Mouse (Mus musculus): ENCODE data around the gene Acad11. TPM values are rescaled to one million over a fixed set of nuclear protein-coding genes. Genes with fewer than 3 reads are reported as not detected.

The Acad11 gene
- polyA plus RNA-seq, 1 experiment from 2014 or later, result 12.9 TPM

DNA sequence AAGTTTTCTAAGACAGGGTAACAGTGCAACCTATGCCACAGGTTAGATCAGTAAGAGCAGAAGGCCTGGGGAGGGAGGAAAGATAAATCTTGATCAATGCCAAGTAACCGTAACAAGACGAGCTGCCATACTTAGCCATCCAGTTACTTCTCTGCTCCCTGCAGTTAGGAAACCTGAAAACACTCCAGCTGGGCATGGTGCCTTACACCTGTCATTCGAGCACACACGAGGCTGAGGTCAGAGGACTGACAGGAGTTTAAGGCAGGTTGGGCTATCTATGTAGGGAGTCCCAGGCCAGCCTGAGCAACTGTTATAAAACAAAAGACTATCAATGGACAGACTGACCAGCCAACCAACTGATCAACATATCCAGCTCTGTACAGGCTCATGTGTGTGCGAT is 102.7 kb downstream of the Acad11 start:
- ATAC-seq (replicated peaks; ENCODE audit: low FRiP score), result no peak
- Histone ChIP-seq H3K4me1 (replicated peaks; ENCODE audit: control insufficient read depth, insufficient read depth, low read length) (no peaks in the 10 kb centered on the region), H3K4me2 (no peak overlapping the region), H3K36me3 (ENCODE audit: control insufficient read depth, insufficient read depth, low read length) (peaks cover 24% of the 10 kb centered on the region), H3K4me3 (ENCODE audit: low read depth, low read length) (no peak overlapping the region), H3K9ac (ENCODE audit: low read depth, low read length) (no peak overlapping the region), H3K9me3 (ENCODE audit: control insufficient read depth, low read length) (no peaks in the 10 kb centered on the region), H3K27ac (ENCODE audit: low read depth, low read length) (no peak overlapping the region), H3K27me3 (replicated peaks; ENCODE audit: control insufficient read depth, insufficient read depth, low read length) (no peaks in the 10 kb centered on the region)
- DNase-seq (ENCODE audit: low spot score), result no peak
- WGBS, result 88% methylated on average over 5 of the region's 5 CpGs

DNA sequence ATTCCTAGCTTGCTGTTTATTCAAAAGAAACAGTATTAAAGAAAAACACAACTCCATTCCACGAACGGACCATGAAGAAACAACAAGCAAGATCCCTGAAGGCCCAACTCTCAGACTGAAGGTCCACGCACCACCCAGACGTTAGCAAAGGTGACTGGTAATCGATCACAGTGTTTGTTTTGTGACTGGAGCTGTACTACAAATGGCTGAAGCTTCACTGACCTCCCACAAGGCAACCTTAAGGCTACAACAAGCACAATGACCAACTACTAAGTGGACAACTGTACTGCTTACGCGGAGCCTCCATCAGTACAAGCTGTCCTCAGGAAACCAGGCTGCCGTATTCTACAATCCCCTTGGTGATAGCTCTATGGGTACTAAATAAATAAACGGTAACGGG is 106.8 kb downstream of the Acad11 start:
- Histone ChIP-seq H3K4me1 (replicated peaks; ENCODE audit: control insufficient read depth, insufficient read depth, low read length) (no peaks in the 10 kb centered on the region), H3K27ac (ENCODE audit: low read depth, low read length) (no peak overlapping the region), H3K4me3 (ENCODE audit: low read depth, low read length) (no peak overlapping the region), H3K4me2 (no peak overlapping the region), H3K27me3 (replicated peaks; ENCODE audit: control insufficient read depth, insufficient read depth, low read length) (no peaks in the 10 kb centered on the region), H3K36me3 (ENCODE audit: control insufficient read depth, insufficient read depth, low read length) (peaks cover 21% of the 10 kb centered on the region), H3K9me3 (ENCODE audit: control insufficient read depth, low read length) (no peaks in the 10 kb centered on the region), H3K9ac (ENCODE audit: low read depth, low read length) (no peak overlapping the region)
- no peak for DNase-seq (ENCODE audit: low spot score)
- WGBS, result 92% methylated on average over 10 of the region's 10 CpGs
- ATAC-seq (replicated peaks; ENCODE audit: low FRiP score), result no peak

DNA sequence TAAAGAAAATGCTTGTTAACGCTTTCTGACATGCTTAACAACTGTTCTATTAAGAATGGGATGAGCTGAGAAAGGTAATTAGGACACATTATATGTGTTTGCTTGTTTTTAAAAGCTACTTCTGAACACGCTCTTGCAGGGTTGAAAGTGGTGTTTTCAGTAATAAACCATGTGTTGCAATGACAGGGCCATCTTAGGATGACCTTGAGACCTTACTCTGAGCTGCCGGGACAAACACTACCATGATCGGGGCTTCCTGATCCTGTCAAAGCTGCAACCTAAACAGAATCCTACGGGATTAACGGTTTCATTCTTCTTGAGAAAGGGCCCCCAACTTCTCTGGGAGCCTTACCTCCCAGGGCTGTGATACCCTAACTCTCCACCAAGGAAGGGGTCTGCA is 108.5 kb downstream of the Acad11 start:
- H3K36me3 ChIP-seq (ENCODE audit: control insufficient read depth, insufficient read depth, low read length), result peaks cover 17% of the 10 kb centered on the region
- WGBS, result 91% methylated on average over 6 of the region's 6 CpGs
- H3K9ac ChIP-seq (ENCODE audit: low read depth, low read length), result no peak overlapping the region
- no peak for DNase-seq (ENCODE audit: low spot score)
- no peaks in the 10 kb centered on the region for H3K9me3 ChIP-seq (ENCODE audit: control insufficient read depth, low read length)
- no peak overlapping the region for H3K27ac ChIP-seq (ENCODE audit: low read depth, low read length)
- H3K4me2 ChIP-seq, result no peak overlapping the region
- no peak overlapping the region for H3K4me3 ChIP-seq (ENCODE audit: low read depth, low read length)
- no peak for ATAC-seq (replicated peaks; ENCODE audit: low FRiP score)
- H3K4me1 ChIP-seq (replicated peaks; ENCODE audit: control insufficient read depth, insufficient read depth, low read length), result no peaks in the 10 kb centered on the region
- no peaks in the 10 kb centered on the region for H3K27me3 ChIP-seq (replicated peaks; ENCODE audit: control insufficient read depth, insufficient read depth, low read length)

DNA sequence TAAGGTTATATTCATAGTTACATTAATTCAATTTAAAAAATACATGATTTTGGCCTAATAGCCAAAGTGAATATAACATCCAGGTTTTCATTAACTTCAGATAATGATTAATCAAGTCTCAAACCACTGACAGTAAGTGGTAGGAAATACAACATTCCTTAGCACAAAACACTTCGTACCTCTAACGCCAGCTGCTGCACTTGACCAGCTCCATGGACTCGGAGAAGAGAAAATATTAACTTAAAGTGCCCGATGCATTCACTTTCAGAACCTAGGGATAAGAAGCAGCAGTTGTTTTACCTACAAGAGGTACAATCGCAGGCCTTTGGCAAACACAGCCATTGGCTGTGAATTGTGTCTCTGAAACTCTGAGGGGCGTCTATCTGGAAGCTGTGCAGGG is 109.2 kb downstream of the Acad11 start:
- Histone ChIP-seq H3K9me3 (ENCODE audit: control insufficient read depth, low read length) (no peaks in the 10 kb centered on the region), H3K27me3 (replicated peaks; ENCODE audit: control insufficient read depth, insufficient read depth, low read length) (no peaks in the 10 kb centered on the region), H3K4me2 (no peak overlapping the region), H3K4me1 (replicated peaks; ENCODE audit: control insufficient read depth, insufficient read depth, low read length) (no peaks in the 10 kb centered on the region), H3K27ac (ENCODE audit: low read depth, low read length) (no peak overlapping the region), H3K36me3 (ENCODE audit: control insufficient read depth, insufficient read depth, low read length) (peaks cover 15% of the 10 kb centered on the region), H3K4me3 (ENCODE audit: low read depth, low read length) (no peak overlapping the region), H3K9ac (ENCODE audit: low read depth, low read length) (no peak overlapping the region)
- no peak for DNase-seq (ENCODE audit: low spot score)
- ATAC-seq (replicated peaks; ENCODE audit: low FRiP score), result no peak
- WGBS, result 95% methylated on average over 6 of the region's 6 CpGs

Other genes starting within 250 kb of the Acad11 start
- 3.2 and 3.9 TPM in 2 replicates for gene Nphp3, start 60.8 kb upstream of the Acad11 start, polyA plus RNA-seq (2014; fragmentation: Nextera tagmentation; extraction: Ambion mirVana)
- gene Gm28305, start 22.7 kb upstream of the Acad11 start, polyA plus RNA-seq (2014; fragmentation: Nextera tagmentation; extraction: Ambion mirVana), result not detected in 2 replicates
- gene Uba5, start 243 bp upstream of the Acad11 start, polyA plus RNA-seq (2014; fragmentation: Nextera tagmentation; extraction: Ambion mirVana), result 41.7 and 42.2 TPM in 2 replicates
- gene Ackr4, start 63.6 kb downstream of the Acad11 start, polyA plus RNA-seq (2014; fragmentation: Nextera tagmentation; extraction: Ambion mirVana), result 0.80 and 0.94 TPM in 2 replicates
- 20.6 and 22.6 TPM in 2 replicates for gene Dnajc13, start 199.6 kb downstream of the Acad11 start, polyA plus RNA-seq (2014; fragmentation: Nextera tagmentation; extraction: Ambion mirVana)

Data from liver, embryonic 11.5 days (tissue).